Mouse (Mus musculus): ENCODE measurements around the gene Phlda1.

The Phlda1 gene

DNA sequence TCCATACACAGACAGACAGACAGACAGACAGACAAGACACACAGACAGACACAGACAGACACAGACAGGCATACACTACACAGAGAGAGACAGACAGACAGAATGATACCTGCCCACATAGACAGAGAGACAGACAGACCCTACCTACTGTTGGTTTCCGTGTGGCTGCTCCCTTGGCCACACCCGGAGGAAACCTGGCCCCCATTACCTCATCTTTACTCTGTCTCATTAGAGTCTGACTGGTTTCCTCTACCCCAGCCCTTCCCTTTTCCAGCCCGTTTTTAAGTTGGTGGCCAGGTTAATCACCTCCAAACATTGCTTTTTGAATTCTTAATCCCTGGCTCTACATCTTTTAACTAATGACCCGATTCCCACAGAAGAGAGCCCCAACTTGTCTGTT, 22.2 kb downstream of the Phlda1 start:
- no peak for DNase-seq

DNA sequence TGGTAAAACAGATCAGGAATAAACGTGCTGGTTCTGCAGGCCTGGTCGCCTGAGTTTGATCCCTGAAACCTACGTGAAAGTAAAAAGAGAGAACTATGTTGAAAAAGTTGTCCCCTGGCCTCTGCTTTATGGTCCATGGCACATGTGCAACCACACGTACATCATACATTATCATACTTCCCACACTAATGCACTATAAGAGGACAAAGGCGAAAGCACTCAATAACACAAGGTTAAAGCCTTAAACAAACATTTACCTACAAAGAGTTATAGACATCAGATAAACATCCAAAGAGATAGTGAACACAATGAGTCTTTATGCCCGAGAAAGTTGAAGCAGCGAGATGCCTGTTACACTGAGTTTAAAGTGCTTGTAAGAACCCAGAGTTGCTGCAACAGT, 24.3 kb downstream of the Phlda1 start:
- no peak for DNase-seq

DNA sequence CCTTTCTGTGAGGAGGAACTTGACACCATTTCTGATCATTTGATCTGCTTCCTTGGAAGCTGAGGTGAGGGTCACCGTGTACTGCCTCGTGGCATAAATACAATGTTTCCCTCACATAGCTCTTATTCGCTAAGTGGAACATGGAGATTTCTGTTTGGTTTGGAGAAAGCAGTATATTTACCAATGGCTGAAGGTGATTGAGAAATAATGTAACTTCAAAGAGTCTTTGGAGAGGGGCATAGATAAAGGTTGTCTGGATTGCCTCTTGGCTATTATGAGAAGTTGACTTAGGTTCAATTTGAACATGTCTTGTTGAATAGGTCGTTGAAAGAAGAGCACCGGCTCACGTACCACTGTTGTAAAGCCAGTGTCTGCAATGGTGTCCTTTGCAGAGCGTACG, 28.6 kb downstream of the Phlda1 start:
- no peak for DNase-seq

DNA sequence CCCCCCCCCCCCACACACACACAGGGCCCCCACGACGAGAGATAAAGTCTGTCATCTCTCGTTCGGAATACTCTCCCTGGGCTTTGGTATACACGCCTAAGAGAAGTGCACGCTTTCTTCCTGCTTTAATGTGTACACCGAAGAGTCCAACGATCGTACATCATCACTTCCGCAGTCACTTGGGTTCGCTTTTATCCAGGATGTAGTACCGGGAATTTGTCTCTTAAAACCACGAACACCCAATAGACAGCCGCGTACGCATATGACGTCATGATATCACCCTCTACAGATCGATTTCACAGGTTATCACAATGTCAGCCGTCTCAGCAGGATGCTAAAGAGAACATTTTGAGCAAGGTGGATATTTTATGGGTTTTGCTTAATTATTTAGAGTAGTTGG, 31.3 kb downstream of the Phlda1 start:
- DNase-seq = no peak

DNA sequence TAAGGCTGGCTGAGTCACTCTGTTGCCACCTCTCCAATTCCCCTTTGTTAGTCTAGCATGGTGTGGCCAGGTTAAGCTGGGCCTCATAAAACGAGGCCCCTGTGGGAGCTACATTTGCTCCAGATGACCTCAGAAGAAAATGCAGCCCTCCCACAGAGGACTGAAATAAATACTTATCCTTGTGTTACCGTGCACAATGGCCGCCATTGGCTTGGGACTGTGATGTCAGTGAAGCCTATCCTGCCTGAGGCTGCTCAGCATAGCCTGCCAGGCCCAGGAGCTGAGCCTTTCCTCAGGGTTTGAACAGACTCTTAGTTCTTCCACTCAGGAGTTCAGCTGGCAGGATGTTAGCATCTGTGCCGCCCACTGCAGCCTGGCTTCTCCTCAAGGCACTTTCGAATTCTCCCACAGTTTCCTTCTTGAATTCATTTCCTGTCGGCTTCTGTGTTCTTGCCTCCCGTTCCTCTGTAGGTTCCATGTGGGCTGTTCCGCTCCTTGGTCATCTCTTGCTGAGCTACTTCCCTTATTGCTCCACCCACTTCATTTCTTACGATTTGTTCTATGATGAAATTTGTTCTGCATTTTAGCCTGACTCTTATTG, 33.7 kb downstream of the Phlda1 start:
- peak; percentile 77 for DNase-seq

DNA sequence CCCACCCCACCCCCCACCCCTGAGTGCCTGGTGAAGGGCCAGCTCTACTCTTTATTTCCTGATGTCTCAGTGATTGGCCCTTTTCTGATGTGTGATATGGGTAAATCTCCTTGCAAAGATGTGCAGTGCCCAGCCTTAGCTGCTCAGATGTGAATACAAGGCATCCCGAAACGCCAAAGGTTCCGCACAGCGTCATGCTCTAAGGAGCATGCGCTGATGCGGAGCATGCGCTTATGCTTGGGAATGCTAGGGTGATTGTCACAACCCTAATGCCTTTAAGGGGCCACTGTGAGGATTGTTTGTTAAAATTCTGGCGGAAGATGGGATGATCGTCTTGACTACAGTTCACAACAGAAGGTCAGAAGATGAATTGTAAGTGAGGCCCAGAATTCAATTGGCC, 34.6 kb downstream of the Phlda1 start:
- DNase-seq = peak; percentile 32

DNA sequence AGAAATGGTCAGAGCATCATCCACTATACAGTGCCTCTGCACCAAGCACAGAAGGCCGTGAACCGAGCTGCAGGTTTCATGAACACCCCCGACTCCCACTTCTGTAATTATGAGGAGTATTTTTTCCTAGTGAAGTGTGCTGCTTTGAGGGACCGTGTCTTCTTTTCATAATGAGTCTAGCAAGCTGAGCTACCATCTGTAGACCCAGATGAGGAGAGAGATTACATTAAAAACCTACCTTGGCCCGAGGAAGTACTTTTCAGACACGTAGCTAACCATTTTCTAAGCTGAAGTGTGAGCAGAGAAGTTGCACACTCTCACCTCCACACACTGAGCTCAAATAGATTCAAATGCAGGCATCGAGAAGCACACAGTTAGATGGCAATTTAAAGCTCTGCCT, 37.0 kb downstream of the Phlda1 start:
- no peak for DNase-seq

DNA sequence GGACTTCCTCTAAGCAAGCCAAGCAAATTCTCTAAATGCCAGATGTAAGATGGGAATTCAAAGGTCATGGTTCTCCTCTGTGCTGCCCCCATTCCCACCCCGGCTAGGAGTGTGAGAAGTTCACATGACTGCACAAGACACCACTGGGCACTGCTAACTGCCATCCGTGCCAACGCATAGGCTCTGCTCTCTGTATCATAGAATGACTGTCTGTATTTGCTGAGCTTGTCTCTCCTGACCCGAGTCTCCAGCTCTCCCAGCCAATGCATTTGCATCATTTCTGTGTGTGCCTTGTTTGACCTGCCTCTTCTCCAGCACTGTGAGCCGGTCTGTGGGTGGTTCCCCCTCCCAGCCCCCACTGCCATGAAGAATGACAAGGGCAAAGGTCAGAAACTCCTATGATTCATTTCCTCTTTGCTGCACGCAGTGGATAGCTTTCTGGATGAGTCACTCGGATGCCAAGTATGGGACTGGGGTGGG, 37.7 kb downstream of the Phlda1 start:
- DNase-seq = peak; percentile 67

DNA sequence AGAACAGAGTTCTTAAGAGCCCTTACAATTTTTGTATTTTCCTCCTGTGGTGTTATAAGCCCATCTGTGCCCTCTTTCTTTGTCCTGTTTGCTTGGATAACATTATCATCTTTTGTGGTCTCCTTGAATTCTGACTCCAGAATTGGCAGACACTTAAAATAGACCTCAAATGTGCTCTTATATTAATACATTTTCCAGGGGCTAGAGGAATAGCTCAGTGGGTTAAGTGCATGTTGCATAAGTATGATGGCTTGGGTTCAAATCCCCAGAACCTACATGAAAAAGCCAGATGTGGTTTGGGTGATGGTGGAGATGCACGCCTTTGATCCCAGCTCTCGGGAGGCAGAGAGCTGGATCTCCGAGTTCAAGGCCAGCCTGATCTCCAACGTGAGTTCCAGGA, 38.2 kb downstream of the Phlda1 start:
- no peak for DNase-seq

DNA sequence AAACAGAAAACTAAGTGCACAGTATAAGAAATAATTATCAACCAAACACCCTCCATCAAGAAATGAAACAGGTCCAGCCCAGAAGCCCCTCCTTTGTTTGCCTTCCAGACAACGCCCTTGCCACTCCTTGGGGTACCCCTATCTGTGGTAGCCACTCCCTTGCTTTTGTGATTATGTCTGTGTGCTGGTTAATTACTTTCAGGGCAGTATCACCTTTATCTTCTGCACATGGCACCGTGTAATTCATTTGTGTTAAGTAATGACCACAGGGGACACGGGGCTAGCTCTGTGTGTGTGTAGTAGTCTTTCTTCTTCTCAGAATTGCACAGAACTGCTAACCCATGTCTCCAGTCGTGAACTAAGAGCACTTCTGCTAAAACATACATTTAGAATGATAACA, 39.6 kb downstream of the Phlda1 start:
- no peak for DNase-seq

DNA sequence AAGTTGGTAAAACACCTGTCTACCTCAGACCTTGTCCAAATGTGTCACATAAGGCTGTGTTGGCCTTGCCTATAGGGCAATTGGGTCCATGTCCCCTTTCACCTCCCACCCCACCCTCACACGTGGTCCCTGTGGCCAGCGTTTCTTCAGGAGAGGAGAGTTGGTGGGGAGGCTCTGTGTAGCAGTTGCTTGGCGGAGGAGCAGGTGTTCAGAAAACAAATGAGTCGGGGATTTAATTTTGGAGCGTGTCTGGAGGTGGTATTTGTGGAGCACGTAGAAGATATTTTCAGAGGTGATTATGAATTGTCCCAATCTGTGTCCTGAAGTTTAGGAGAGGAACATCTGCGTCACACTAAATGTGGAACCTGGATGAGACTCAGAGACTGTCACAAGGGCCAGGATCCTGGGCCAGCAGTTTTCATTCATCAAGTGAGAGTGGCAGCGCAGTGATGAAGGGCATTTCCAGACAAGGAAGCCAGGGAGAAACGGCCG, 41.8 kb downstream of the Phlda1 start:
- no peak for DNase-seq

DNA sequence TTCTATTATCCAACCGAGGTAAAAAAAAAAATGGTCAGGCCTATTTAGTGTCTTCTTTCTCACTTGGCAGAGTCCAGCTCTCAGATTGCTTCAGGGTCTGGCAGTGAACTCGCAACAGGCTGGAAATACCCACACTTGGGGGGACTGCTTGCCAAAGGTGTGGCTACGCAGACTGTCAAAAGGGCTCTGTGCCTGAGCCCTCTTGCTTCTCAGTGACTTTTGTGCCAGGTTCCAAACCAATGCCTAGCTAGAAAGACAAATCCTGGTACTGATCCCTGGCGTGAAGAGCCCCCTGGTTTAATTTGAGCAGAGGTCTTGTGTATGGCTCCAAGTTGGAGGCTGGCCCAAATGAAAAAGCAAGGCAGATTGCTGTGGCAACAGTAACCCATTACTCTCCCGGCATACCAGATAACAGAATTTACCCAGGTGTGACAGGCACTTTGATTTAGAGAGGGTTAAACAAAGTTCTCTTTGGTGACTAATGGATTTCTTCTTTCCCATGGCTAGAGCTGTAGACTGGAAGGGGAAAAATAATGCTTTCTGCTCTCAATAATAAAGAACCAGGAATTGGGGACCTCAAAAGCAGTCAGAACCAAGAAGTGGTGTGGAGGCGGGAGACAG, 44.1 kb downstream of the Phlda1 start:
- peak; percentile 11 for DNase-seq

DNA sequence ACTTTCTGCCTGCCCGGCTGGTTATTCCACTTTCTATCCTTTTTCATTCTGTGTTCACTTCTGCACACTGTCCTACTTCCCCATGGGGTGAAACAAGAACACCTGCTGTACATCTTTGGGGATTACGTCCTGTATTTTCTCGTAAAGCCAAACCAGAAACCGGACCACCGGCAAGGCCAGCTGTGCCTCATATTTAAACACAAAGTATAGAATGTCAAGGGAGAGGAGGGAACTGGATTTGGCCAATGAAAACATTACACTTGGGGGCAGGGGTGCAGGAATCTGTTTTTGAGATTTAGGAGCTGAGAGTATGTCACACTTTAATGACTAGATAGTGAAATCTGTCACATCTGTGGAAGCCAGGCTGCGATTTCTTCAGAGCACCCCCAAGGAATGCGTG, 47.6 kb downstream of the Phlda1 start:
- no peak for DNase-seq

DNA sequence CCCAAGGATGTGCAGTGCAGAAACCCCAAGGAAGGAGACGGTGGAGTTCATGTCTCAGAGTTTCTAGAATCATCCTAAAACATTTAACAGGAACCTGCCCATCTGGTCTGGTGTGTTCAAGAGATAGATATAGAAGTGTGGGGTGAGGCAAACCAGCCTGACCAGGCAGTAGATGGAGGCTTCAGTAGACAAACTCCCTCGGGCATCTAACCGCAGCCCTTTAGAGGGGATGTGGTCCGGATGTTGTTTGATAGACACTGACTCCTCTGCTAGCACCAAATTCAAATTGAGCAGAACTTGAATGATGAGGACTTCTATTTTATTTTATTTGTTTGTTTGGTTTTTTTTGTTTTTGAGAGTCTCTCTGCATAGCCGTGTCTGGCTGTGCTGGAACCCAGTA, 48.6 kb downstream of the Phlda1 start:
- no peak for DNase-seq

DNA sequence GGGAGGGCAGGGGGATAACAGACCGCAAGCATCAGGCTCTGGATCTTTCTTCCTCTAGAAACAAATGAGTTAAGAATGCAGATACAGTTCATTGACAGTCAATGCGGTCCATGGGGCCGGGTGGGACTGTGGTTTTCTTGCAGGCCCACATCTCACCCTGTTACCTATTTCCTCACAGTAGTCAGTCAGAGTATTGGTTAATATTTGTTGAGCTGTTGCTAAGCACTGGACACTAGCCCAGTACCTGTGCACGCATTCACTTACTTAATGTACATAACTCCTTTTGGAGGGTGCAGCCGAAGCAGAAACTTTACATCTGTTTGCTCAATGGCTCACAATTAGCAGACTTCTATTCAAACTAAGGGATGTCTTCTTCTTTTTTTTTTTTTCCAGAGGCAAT, 52.1 kb downstream of the Phlda1 start:
- no peak for DNase-seq
